Mouse (Mus musculus) MEL (cell line): ENCODE measurements around the gene Trmt2a.

ENCODE experiments used
- CTCF ChIP-seq, 3 experiments: IDR thresholded peaks in 2 of 3; conservative IDR thresholded peaks in 1 of 3; 2 replicates each; pipeline ENCODE4 v1.5.1; 2011 to 2012; ENCODE audit warnings: low read length in 3 of 3, low read depth in 2 of 3, mild to moderate bottlenecking in 2 of 3, improper control_type of control experiment in 1 of 3, inconsistent platforms in 1 of 3, mixed read lengths in 1 of 3, moderate library complexity in 1 of 3; ENCODE audit not compliant: control insufficient read depth in 1 of 3, insufficient read depth in 1 of 3, poor library complexity in 1 of 3, severe bottlenecking in 1 of 3
- E2F4 ChIP-seq: IDR thresholded peaks from 2 replicates; pipeline ENCODE4 v1.6.1; 2011; ENCODE audit warnings: low read depth, low read length, improper control_type of control experiment, borderline replicate concordance
- MYC ChIP-seq: IDR thresholded peaks from 2 replicates; pipeline ENCODE4 v1.6.1; 2011; ENCODE audit warnings: low read depth, mild to moderate bottlenecking, low read length, improper control_type of control experiment, moderate library complexity

DNA sequence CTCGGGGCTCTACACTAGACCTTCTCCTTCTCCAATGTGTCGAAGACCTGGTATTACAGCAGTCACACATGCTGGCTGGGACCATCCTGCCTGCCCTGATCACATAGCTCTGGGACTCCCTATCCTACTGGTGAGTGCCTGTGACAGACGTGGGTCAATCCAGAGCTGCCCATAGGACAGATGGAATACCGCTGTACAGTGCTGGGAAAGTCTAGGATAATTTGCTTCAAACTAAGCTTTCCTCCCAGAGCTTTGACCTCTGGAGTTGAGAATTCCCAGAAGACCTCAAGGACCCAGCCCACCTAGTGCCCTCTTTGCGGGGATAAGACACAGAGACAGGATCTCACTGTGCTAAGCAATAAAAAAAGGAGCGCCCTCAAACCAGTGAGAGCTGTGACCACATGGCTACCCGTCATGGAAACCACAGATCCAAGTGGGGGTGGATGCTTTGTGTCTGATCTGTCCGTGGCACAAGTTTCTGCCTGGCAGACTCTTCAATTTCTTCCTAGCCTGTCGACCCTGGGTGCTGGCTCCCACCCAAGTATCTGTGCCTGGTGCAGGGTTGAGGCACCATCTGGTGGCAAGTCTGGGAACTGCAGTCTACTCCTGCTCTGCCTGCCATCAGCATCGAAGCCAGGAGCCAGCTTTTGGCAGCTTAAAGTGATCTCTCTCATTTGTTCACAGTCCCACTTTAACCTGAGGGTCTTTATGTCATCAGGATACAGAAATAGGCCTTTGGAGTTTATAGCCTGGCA, 36.9 kb upstream of the Trmt2a start:
- no peak for TF ChIP-seq MYC
- no peak for TF ChIP-seq E2F4
- peak; percentile 98 for TF ChIP-seq CTCF (IDR thresholded peaks at IDR 0.05 in 2 of 3, conservative IDR thresholded peaks at IDR 0.05 in 1 of 3; ENCODE audit: control insufficient read depth in 1 of 3, insufficient read depth in 1 of 3, low read depth in 2 of 3, low read length in 3 of 3, poor library complexity in 1 of 3, severe bottlenecking in 1 of 3)
